Mouse (Mus musculus) layer of hippocampus, postnatal 25 days (tissue): ENCODE results near the gene Nit2. TPM values are rescaled to one million over a fixed set of nuclear protein-coding genes. Genes with fewer than 3 reads are reported as not detected.
"Not testable (repeated sequence)": the region's sequence is repeated elsewhere in the genome, so short reads cannot be mapped to it uniquely, and the experiment has no call there.

Source experiments
- DNase-seq, 2 experiments: peaks; one replicate each; pipeline ENCODE4 v3.0.0; 2022; ENCODE audit warnings: mixed read lengths in 2 of 2, low spot score in 1 of 2; ENCODE audit errors: extremely low spot score in 1 of 2
- total RNA-seq, 2 experiments: library from RNA; stranded (reverse); gene quantifications; 2 replicates each; pipeline ENCODE4 v1.2.3; 2021

Gene Nit2
- total RNA-seq = 10 to 100 TPM; 15.5 to 17.0 TPM

DNA sequence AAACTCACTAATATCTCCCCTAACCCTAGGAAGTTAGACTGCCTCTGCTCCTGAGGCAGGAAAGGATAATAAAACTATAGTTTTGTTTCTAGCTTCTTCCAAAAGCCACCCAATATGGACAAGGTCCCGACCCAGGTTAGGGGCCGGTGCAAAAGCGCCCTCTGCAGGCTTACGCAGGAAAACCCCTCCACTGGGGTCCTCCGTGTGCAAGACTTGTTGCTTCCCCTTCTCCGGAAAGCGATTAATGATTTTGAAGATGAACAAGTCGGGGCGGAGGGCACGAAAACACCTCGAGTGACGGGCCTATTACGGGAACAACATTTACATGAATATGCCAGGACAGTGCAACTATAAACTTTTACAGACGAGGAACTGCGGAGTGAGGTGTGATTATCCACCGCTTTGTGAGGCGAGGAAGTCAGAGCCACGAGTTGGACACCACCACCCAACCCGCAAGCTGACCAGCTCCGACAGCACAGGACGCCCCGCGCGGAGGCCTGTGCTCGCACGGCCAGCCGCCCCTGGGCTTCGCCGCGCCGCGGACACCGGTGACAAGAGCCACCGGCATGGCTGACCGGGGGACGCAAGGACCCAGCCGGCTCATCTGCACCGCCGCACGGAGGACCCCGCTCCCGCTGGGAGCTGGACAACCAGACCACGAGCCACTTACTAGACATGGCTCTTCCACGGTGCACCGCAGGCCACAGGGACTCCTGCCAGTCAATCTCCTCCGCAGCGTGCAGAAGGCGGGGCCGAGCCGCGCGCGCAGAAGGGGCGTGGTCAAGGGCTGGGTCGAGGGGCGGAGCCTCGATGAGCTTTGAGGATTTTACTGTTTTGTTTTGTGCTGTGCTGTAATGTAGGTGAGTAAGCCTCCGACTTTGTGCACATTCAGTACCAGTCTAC is at the start of gene Nit2:
Gene Nit2 (minus strand): TSS at position 731 of the 903 bp plus-strand sequence.
- peak; percentile 87 to 90 for DNase-seq

DNA sequence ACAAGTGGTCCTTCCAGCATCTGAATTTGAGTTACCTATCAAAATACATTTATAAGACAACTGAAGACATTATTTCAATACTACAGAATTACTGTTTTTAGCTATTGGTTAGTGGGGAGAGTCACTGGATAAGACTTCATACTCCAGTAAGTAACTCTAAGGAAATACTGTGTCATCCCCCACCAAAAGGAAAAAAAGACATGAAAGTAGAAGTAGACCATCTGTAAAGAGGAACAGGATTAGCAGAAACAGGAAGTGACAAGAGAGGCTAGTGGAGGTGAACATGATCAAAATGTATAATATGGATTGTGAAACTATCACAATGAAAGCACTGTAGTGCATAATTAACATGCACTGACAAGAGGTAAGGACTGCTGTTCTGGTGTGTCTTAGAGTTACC is 48.8 kb upstream of the Nit2 start:
- DNase-seq = no peak

DNA sequence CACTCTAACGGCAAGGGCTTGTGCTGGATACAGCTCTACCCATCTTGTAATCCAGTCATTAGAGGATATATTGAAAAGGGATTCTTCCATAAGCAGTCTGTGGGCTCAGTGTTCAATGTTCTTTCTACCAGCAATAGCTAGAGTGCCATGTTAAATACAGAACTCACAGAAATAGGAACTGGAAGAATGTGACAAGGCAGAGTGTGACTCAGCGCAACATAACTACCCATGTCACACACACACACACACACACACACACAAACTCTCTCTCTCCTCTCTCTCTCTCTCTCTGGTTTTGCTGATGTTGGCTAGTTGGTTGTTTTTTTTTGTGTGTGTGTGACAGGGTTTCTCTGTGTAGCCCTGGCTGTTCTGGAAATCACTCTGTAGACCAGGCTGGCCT is 43.9 kb upstream of the Nit2 start:
- no peak for DNase-seq

DNA sequence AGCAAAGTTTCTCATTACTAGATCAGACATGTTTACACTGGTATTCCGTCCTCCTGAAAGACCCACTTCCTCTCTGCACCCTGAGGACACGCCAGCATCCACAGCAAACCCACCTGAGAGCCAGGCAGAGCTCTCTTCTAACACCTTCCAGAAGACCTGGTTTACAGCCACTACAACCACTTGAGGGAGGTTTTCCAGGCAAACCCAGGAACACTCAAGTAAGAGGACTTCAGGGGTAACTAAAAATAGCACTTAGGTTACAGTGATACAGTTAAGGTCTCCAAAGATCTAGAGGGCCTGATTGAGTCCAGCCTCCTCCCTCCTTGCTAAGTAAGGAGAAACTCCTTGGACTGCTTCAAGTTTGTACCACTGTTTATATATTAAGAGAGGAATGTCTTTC is 41.2 kb upstream of the Nit2 start:
- no peak for DNase-seq

DNA sequence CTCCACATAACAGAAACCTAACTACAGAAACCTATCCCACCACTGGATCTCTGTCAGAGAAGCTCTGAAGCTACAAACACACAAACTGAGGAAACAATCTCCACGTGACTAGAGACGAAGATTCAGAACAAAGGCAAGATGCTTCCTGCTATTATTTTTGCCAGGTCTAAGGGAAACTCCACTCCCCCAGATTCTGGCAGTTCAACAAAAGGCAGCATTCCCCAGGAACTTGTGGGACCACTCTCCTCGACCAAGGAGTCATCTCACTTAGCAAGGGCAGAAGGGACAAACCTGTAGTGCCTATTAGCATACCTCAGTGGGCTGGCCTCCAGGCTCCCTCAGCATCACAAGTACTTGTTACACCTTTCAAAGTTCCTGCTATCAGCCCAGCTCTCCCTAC is 30.1 kb upstream of the Nit2 start:
- no peak for DNase-seq

DNA sequence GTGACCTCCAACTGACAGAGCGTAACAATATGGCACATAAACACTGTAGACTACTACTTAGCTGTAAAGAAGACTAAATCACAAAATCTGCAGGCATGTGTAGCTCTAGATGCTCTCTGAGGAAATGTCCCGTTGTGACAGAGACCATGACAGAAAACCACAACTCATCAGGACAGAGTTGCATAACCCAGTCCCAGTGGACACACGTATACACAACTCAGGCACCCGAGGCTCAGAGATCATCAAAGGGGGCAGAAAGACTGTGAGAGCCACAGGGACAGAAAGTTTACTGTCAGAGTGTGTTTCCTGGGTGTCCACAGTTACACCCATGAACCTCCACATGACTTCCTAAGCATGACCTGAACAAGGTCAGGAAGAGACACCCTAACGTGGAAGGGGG is 29.4 kb upstream of the Nit2 start:
- DNase-seq = no peak

DNA sequence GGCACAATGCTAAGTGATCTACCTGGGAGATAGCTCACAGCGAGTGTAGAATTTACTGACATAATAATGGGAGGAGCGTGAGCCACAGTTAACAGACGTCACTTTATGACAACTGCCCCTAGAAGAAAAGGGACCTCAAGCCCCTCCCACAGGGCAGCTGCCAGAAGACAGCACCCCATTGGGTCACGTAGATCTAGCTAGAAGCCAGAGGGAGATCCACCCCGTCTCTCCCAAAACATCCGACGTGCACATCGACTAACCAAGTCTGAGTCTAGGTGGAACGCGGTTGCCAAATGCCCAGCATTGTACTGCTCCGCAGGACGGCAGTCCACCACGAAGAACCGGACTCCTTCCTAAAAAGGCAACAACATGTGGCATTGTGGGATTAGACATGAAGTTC is 24.1 kb upstream of the Nit2 start:
- DNase-seq = no peak

DNA sequence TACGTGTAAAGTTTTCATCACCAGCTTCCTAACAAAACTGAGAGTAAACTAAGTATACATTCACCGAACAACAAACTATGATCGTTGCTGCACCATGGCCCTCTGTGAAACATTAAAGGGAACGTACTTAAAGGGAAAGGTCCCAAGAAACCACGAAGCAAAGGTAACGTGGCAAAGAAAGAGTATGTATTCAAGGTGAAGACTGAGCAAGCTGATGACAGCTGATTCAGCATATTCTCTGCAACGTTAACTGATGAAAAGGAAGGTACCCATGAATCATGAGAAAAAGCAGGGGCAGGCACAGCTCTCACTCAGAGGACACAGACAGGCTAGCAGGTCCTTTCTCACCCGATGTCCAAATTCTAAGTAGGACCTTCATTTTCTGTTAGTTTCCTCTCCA is 23.2 kb upstream of the Nit2 start:
- no peak for DNase-seq

DNA sequence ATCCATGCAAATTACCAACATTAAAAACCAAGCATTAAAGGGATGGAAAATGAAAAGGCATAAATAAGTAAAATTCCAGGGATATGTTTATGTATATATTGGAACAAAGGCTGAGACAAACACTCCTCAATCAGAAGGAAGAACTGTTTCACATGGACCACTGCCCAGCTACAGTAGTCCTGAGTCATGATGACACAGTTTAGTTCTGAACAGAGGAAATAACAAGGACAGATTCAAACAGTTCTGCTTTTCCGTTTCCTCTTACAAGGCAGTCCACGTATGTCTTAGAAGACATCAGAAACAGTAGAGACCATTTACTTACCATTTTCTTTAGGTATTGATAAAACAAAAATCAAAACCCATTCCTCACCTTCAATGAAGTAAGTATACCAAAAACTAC is 22.4 kb upstream of the Nit2 start:
- DNase-seq = no peak

DNA sequence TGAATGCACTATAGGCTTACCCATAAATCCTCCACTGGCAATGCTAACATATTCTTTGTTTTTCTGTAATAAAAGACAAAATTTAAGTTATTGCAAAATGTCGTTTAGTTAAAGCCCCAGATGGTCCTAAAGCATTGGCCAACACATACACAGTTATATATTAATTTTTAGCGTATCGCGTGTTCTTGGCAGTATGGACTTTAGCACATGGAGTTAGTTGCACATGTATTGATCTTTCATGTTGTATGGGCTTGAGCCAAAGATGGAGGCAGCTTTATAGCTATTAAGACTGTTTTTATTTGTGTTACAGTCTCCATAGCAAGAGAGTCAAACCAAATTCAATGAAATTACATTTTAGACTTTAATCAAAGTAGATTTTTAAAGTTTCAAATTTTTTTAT is 19.5 kb upstream of the Nit2 start:
- DNase-seq = no peak

DNA sequence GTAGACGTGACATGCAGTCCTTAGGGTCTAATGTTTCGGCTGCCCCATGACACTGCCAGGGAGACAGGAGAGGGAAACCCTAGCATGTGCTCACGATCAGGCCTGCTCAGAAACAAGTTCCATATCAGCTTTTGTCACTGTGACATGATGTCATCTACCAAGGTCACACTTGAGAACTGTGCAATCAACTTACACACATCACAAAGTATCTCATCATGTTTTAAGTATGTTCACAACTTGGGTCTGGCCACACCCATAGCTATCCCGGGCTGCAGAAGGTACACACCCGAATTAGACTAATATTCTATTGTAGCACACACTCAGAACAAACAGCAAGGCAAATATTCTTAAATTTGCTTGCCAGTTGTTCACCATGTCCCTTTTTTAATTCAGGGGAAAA is 14.9 kb upstream of the Nit2 start:
- DNase-seq = no peak

DNA sequence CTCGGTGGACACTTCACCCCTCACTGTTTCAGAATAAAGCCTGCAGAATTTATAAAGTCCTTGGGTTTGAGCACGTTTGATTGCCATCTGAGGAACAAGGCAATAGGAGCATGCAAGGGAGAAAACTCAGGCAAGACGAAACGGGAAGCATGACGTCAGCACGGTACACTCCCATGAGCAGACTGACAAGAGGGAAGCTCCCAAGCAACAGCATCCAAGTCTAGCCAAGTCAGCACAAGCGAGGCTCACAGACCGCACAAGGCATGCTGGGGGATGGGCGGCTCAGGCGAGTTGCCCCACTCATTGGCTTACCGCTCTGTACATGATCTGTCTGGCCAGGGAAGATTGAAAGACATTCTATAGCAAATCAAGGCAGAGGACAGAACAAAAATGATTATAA is 14.0 kb upstream of the Nit2 start:
- peak in 1 of 2 experiments; percentile 24 for DNase-seq

DNA sequence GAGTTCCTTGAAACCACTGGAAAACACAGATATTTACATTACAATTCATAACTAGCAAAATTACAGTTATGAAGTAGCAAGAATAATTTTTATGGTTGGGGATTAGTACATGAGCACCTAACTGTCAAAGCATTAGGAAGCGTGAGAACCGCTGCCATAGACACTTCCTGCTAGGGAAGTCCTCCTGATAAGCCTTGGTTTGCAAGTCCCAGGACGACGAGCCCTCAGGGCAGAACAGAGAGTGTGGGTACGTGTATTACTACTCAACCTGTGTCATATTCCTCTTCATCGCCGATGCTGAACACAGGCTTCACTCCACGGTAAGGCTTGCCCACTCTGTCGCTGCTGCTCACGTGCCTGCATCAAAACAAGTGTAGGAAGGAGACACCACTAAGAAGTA is 10.5 kb upstream of the Nit2 start:
- DNase-seq = no peak

DNA sequence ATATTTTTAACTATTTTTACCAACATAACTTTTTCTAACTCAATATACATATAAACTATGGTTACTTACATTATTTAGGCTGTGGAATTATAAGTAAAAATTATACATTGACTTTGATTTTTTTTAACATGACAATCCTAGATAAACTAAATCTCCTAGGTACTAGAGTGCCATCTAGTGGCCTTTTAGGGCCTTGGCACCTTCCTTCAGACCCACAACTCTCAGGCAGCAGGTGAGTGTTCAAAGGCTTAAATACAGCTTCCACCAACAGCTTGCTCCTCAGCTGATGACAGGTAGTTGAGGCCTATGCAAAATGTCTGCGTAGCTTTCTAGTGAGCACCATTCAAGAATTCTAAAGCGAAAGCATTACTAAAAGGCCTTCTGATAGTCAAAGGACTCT is 10.1 kb upstream of the Nit2 start:
- DNase-seq = no peak

DNA sequence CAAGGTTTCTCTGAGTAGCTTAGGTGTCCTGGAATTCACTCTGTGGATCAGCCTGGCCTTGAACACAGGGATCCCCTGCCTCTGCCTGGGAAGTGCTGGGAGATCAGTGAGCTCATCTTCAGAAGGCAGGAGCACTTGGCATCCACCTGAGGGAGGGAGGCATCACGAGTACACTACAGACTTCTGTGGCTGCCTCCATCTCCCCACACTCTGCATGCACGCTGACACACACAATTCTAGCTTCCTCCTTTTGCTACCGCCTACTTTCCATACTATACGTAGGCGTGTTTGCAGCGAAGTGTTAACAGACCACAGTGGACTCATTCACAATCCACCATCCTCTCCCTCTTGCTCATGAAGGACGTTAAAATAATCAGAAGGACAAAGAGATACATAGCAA is 9.1 kb upstream of the Nit2 start:
- no peak for DNase-seq

DNA sequence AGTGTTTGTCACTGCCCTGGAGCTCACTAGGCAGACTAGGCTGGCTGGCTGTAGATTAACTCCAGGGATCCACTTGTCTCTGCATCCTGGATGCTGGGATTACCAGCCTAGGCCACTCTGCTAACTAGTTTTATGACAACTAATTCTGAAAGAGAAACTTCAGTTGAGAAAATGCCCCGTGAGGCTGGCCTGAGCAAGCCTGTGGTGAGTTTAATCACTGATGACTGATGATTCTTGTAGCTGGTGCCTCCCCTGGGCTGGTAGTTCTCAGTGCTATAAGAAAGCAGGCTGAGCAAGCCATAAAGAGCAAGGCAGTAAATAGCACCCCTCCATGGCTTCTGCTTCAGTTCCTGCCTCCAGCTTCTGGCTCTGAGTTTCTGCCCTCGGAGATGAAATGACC is 8.6 kb upstream of the Nit2 start:
- DNase-seq = no peak

DNA sequence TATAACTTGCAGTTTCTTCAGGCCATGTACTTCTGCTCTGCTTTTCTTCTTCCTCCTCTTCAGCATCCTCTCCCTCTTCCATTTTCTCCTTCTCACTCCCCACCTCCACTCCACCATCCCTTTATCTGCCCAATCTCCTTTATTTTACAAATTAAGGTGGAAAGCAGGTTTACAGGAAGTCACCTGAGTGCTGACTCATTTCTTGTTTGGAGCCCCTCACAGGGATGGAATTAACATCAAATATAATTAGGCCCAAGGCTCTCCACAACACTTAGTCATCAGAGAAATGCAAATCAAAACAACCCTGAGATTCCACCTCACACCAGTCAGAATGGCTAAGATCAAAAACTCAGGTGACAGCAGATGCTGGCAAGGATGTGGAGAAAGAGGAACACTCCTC is 7.3 kb upstream of the Nit2 start:
- DNase-seq = not testable (repeated sequence)

DNA sequence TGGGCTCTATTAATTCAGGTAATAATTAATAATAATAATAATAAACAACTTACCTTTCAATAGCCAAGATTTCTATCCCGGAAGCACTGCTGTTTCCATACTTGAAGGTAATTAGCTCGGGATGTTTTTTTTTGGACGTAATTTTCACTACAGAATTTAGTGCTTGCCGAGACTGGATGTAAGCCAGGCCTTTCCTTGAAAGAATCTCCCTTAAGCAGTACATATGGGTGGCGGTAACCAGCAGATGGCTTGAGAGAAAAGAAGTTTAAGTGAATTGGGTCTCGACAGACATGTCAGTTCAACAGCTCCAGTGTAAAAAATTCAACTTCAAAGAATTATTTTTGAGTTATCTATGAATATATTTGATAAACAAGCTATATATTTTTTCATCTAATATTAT is 4.4 kb upstream of the Nit2 start:
- no peak for DNase-seq

DNA sequence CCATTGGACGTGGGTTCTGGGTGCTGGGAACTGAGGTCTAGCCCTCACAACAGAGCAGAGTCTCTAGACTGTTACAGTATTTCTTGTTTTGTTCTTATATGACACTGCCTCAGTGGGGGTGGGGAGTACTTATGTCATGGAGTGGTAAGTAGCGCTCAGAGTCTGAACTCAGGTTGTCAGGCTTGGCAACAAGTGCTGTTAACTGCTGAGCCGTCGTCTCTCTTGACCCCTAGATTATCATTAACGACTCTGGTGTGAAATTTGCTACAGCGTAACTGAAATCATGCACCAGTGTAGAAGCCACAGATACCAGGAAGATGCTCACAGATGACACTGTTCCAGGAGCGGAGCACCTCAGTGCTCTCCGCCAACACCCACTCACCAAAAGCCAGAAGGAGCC is 4.0 kb upstream of the Nit2 start:
- no peak for DNase-seq

DNA sequence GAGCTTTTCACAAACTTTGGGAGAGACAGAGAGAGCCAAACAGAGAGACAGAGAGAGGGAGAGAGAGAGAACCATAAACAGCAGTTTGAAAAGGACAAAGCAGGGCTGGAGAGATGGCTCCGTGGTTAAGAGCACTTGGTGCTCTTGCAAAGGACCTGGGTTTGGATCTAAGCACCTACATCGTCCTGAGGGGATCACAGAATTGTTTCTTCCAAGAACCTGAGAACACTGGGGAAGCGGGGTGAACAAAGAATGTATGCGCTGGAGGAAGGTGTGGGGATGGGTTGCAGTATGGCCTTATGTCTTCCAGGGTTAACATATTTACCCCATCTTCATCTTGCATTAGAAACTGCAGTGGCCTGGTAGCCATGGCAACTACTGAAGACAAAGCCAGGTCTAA is 1.1 kb upstream of the Nit2 start:
- DNase-seq = no peak

DNA sequence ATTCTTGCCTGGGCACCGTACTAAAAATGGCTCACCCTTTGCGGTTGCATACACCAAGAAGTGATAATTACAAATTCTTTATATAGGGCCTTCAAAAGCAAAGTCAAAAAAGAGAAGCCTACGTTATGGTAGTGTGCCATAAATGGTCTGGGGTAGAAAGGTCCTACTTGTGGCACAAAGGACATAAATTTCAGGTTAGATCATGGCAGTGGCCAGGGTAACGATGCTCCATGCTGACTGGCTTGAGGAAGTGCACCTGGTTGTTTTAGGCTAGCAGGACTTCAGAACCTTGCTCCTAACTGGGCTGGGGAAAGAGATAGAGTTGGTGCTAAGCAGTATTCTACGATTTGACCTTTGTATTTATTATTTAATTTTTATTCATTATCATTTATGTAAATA is 372 bp upstream of the Nit2 start:
- no peak for DNase-seq

DNA sequence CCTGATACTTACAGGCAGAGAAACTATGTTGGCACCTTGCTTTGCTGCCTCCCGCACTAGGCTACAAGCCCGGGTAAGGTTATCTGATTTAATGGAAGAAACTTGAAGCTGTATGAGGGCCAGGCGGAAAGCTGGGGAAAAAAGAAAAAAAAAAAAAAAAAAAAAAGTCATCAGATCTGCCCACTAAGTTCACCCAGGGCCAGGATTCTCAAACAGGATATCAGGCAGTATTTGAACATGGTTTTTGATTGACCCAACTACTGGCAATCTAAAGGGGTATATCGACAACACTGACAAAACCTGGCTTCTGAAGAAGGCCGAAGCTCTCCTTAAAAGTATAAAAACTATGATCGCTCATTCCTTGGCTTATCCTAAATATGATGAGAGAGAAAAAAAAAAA is 1.1 kb downstream of the Nit2 start:
- no peak for DNase-seq

DNA sequence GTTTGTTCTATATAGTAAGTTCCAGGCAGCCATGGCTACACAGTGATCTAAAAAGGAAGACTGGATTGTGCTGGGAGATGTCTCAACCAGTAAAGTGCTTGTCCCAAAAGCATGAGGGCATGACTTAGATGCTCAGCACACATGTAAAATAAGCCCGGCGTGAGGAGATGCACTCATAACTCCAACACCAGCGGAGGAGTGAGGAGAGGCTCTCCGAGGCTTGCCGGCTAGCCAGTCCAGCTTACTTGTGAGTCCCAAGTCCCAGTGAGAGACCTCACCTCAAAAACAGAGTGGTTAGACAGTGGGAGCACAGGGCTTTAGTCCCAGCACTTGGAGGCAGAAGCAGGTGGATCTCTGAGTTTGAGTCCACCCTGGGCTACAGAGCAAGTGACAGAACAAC is 2.0 kb downstream of the Nit2 start:
- no peak for DNase-seq
